ENCODE assay signal across 8 mouse cellular contexts in the genomic region with DNA sequence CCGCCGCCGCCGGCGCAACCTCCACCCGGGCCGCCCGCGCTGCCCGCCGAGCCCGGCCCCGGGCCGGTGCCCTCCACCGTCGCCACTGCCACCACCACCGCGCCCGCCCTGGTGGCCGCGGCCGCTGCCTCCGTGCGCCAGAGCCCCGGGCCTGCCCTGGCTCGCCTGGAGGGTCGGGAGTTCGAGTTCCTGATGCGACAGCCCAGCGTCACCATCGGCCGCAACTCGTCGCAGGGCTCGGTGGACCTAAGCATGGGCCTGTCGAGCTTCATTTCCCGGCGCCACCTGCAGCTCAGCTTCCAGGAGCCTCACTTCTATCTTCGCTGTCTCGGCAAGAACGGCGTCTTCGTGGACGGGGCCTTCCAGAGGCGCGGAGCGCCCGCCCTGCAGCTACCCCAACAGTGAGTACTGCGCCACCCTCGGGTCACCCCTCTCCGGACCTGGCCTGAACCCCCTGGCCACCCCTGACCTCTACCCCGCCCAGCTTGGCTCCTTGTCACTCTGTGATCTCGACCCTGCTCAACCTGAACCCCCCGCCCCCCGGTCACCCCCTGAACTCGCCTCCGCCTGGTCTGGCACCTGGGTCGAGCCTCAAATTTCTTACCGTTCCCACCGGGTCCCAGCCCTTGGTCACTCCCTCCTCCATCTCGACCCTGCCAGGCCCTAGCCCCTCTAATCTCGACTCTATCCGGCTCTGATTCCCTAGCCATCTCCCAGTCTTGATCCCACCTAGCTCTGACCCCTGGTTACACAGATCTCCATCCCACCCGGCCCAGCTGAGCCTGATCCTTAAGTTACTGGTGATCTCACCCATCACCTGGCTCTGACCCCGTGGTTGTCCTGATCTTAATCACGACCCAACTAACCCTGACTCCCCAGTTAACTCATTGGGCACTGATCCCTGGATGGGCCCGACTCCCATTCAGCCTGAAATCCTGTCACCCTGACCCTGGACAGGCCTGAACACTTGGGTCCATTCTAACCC. TPM values are rescaled to one million over a fixed set of nuclear protein-coding genes. Genes with fewer than 3 reads are reported as not detected.
DNase-seq lines count a peak whose midpoint lies in the region; ATAC-seq lines count a peak whose summit lies in the region.

No protein-coding gene starts in this region.

- 1% methylated on average over 65 of the region's 67 CpGs for WGBS in kidney, embryonic 15.5 days
- under 1% methylated on average over 64 of the region's 67 CpGs for WGBS in embryonic facial prominence, embryonic 13.5 days
- under 1% methylated on average over 67 of the region's 67 CpGs for WGBS in hindbrain, embryonic 13.5 days
- WGBS in lung, embryonic 15.5 days: 1% methylated on average over 67 of the region's 67 CpGs

- peak; percentile 55 for ATAC-seq in kidney, embryonic 15.5 days (replicated peaks; ENCODE audit: low FRiP score)
- ATAC-seq in embryonic facial prominence, embryonic 13.5 days (ENCODE audit: insufficient number of reproducible peaks, insufficient read depth, low FRiP score, low TSS enrichment, low read depth): peak; percentile 17; the same call in 1 of the 2 replicates
- ATAC-seq in hindbrain, embryonic 13.5 days (ENCODE audit: low FRiP score): peak; percentile 29
- peak; percentile 49 for ATAC-seq in lung, embryonic 15.5 days (ENCODE audit: borderline replicate concordance, extremely low read depth, low FRiP score, low TSS enrichment)

- H3K27ac ChIP-seq in kidney, embryonic 15.5 days: peak overlapping the region; percentile 92
- peak overlapping the region; percentile 86 for H3K27ac ChIP-seq in embryonic facial prominence, embryonic 13.5 days
- peak overlapping the region; percentile 91 for H3K27ac ChIP-seq in hindbrain, embryonic 13.5 days
- peak overlapping the region; percentile 91 for H3K27ac ChIP-seq in lung, embryonic 15.5 days

- peak overlapping the region; percentile 99 for H3K4me3 ChIP-seq in kidney, embryonic 15.5 days (replicated peaks)
- peak overlapping the region; percentile 99 for H3K4me3 ChIP-seq in embryonic facial prominence, embryonic 13.5 days
- H3K4me3 ChIP-seq in hindbrain, embryonic 13.5 days: peak overlapping the region; percentile 98
- peak overlapping the region; percentile 96 for H3K4me3 ChIP-seq in lung, embryonic 15.5 days

- H3K9me3 ChIP-seq in kidney, embryonic 15.5 days (replicated peaks): no peaks in the 10 kb centered on the region
- H3K9me3 ChIP-seq in embryonic facial prominence, embryonic 13.5 days: no peaks in the 10 kb centered on the region
- no peaks in the 10 kb centered on the region for H3K9me3 ChIP-seq in hindbrain, embryonic 13.5 days
- no peaks in the 10 kb centered on the region for H3K9me3 ChIP-seq in lung, embryonic 15.5 days

- peak overlapping the region; percentile 95 for H3K9ac ChIP-seq in kidney, embryonic 15.5 days
- H3K9ac ChIP-seq in embryonic facial prominence, embryonic 13.5 days: peak overlapping the region; percentile 98
- peak overlapping the region; percentile 98 for H3K9ac ChIP-seq in hindbrain, embryonic 13.5 days
- peak overlapping the region; percentile 97 for H3K9ac ChIP-seq in lung, embryonic 15.5 days

- H3K4me2 ChIP-seq in kidney, embryonic 15.5 days: peak overlapping the region; percentile 79
- H3K4me2 ChIP-seq in embryonic facial prominence, embryonic 13.5 days: peak overlapping the region; percentile 93
- peak overlapping the region; percentile 95 for H3K4me2 ChIP-seq in hindbrain, embryonic 13.5 days
- H3K4me2 ChIP-seq in lung, embryonic 15.5 days: peak overlapping the region; percentile 85

- H3K36me3 ChIP-seq in kidney, embryonic 15.5 days: no peaks in the 10 kb centered on the region
- H3K36me3 ChIP-seq in embryonic facial prominence, embryonic 13.5 days: peaks cover 13% of the 10 kb centered on the region
- H3K36me3 ChIP-seq in hindbrain, embryonic 13.5 days: peaks cover 9% of the 10 kb centered on the region
- no peaks in the 10 kb centered on the region; the same call in 1 of the 2 replicates for H3K36me3 ChIP-seq in lung, embryonic 15.5 days

- DNase-seq in kidney, adult 18-20 months: no peak
- DNase-seq in MN1 (ENCODE audit: low spot score): peak; percentile 51
- peak; percentile 40 for DNase-seq in right cerebral cortex, postnatal 4 days
- DNase-seq in frontal cortex, postnatal 36 days (ENCODE audit: low spot score in 2 of 2): no peak

- no peaks in the 10 kb centered on the region for H3K27me3 ChIP-seq in kidney, embryonic 15.5 days
- H3K27me3 ChIP-seq in embryonic facial prominence, embryonic 13.5 days: no peaks in the 10 kb centered on the region
- H3K27me3 ChIP-seq in hindbrain, embryonic 13.5 days: no peaks in the 10 kb centered on the region
- H3K27me3 ChIP-seq in lung, embryonic 15.5 days: no peaks in the 10 kb centered on the region

- H3K4me1 ChIP-seq in kidney, embryonic 15.5 days: peaks cover 64% of the 10 kb centered on the region
- H3K4me1 ChIP-seq in embryonic facial prominence, embryonic 13.5 days: peaks cover 55% of the 10 kb centered on the region
- peaks cover 60% of the 10 kb centered on the region for H3K4me1 ChIP-seq in hindbrain, embryonic 13.5 days (replicated peaks)
- peaks cover 56% of the 10 kb centered on the region for H3K4me1 ChIP-seq in lung, embryonic 15.5 days

RNA-seq across cellular contexts. Expression of a gene that starts 0.6 kb away (rescaled TPM):
- polyA plus RNA-seq in kidney, embryonic 15.5 days (2015; fragmentation: Nextera tagmentation; extraction: Ambion mirVana): 6.4 and 7.7 TPM in 2 replicates
- 5.0 and 6.3 TPM in 2 replicates for polyA plus RNA-seq in embryonic facial prominence, embryonic 13.5 days (2015; fragmentation: Nextera tagmentation; extraction: Ambion mirVana)
- polyA plus RNA-seq in hindbrain, embryonic 13.5 days (2015; fragmentation: Nextera tagmentation; extraction: Ambion mirVana): 5.3 and 5.6 TPM in 2 replicates
- 4.0 and 5.7 TPM in 2 replicates for polyA plus RNA-seq in lung, embryonic 15.5 days (2015; fragmentation: Nextera tagmentation; extraction: Ambion mirVana)

Comparison
In these comparisons a context has a peak if more than half of its experiments do, and no peak if none do; other contexts are left out.
1. DNase-seq: peak in MN1 (single experiment) and right cerebral cortex, postnatal 4 days (single experiment); none in kidney, adult 18-20 months (single experiment) and frontal cortex, postnatal 36 days (0 of 2).
2. Peak in every context shown above with its lines, with median percentiles within 50 percentile points of each other: ATAC-seq, H3K27ac ChIP-seq, H3K4me2 ChIP-seq, H3K4me3 ChIP-seq and H3K9ac ChIP-seq.